ENCODE assay signal across 8 mouse cellular contexts in the genomic region with DNA sequence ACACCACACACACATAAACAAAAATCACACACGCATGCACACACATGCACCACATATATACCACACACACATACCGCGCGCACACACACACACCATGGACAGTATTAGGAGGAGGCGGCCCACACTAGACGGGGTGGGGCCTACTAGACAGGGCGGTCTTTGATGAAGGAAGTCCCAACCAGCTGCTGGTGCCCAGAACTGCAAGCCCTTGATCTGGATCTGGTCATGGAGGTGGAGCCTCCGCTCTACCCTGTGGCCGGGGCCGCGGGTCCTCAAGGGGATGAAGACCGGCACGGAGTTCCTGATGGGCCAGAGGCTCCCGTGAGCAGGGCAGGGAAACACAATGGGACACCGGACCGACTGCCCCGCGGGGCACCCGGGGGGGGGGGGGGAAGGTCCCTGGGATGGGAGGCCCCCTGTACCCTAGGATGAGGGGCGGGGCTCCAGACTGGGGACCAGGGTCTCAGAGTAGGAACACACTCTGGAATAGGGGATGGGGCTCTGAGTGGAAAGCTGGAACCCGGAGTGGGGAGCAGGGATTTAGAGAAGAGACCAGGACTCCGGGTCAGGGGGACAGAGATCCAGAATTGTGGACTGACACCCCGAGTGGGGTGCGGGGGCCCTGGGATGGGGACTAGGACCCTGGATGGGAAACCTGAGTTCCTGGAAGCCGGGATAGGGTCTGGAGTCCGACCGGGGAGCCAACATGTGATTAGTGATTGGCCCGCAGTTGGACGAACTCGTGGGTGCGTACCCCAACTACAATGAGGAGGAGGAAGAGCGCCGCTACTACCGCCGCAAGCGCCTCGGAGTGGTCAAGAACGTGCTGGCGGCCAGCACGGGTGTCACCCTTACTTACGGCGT. TPM values are rescaled to one million over a fixed set of nuclear protein-coding genes. Genes with fewer than 3 reads are reported as not detected.
DNase-seq lines count a peak whose midpoint lies in the region; ATAC-seq lines count a peak whose summit lies in the region.

A gene (plus strand): TSS at position 155 of the 864 bp plus-strand sequence.

- DNase-seq in left cerebral cortex, adult 18-20 months (ENCODE audit: low spot score in 2 of 2), result no peak
- no peak for DNase-seq in left cerebral cortex, adult 11 months (ENCODE audit: low spot score)
- DNase-seq in embryo, embryonic 10 days (ENCODE audit: low spot score), result peak; percentile 73

- H3K4me1 ChIP-seq in intestine, embryonic 16.5 days (ENCODE audit: control insufficient read depth, insufficient read depth, low read length), result peaks cover 14% of the 10 kb centered on the region
- peaks cover 14% of the 10 kb centered on the region for H3K4me1 ChIP-seq in limb, embryonic 13.5 days
- H3K4me1 ChIP-seq in midbrain, embryonic 13.5 days (replicated peaks), result peaks cover 19% of the 10 kb centered on the region
- H3K4me1 ChIP-seq in stomach, embryonic 14.5 days (ENCODE audit: control insufficient read depth, insufficient read depth, low read length), result peaks cover 14% of the 10 kb centered on the region; the same call in 1 of the 2 replicates

- H3K4me2 ChIP-seq in intestine, embryonic 16.5 days (ENCODE audit: low read depth, low read length), result peak within 1 kb of the TSS; percentile 95
- H3K4me2 ChIP-seq in limb, embryonic 13.5 days (replicated peaks), result peak within 1 kb of the TSS; percentile 87
- peak within 1 kb of the TSS; percentile 59 for H3K4me2 ChIP-seq in midbrain, embryonic 13.5 days (replicated peaks)
- peak within 1 kb of the TSS; percentile 78 for H3K4me2 ChIP-seq in stomach, embryonic 14.5 days (replicated peaks; ENCODE audit: low read depth, low read length)

- H3K4me3 ChIP-seq in intestine, embryonic 16.5 days (ENCODE audit: low read length), result peak within 1 kb of the TSS; percentile 54
- H3K4me3 ChIP-seq in limb, embryonic 13.5 days, result peak within 1 kb of the TSS; percentile 53
- H3K4me3 ChIP-seq in midbrain, embryonic 13.5 days (replicated peaks), result peak within 1 kb of the TSS; percentile 35
- H3K4me3 ChIP-seq in stomach, embryonic 14.5 days (ENCODE audit: low read depth, low read length), result peak within 1 kb of the TSS; percentile 48

- peak; percentile 71 for ATAC-seq in granulocyte monocyte progenitor cell, adult 5-6 weeks (replicated peaks; ENCODE audit: poor library complexity, severe bottlenecking)
- ATAC-seq in intestine, embryonic 16.5 days, result peak; percentile 88
- ATAC-seq in limb, embryonic 13.5 days (ENCODE audit: low FRiP score, low read depth), result peak; percentile 88
- ATAC-seq in midbrain, embryonic 13.5 days, result peak; percentile 86
- ATAC-seq in stomach, embryonic 14.5 days (ENCODE audit: insufficient number of reproducible peaks, insufficient read depth, low FRiP score, low read depth), result peak; percentile 84

- peak within 1 kb of the TSS; percentile 74 for H3K9ac ChIP-seq in intestine, embryonic 16.5 days (ENCODE audit: low read depth, low read length)
- peak within 1 kb of the TSS; percentile 67 for H3K9ac ChIP-seq in limb, embryonic 13.5 days
- H3K9ac ChIP-seq in midbrain, embryonic 13.5 days (replicated peaks), result peak within 1 kb of the TSS; percentile 48
- peak within 1 kb of the TSS; percentile 36; the same call in 1 of the 2 replicates for H3K9ac ChIP-seq in stomach, embryonic 14.5 days (replicated peaks; ENCODE audit: low read depth, low read length)

- 8% methylated on average over 42 of the region's 42 CpGs for WGBS in intestine, embryonic 16.5 days
- 6% methylated on average over 39 of the region's 42 CpGs for WGBS in limb, embryonic 13.5 days
- WGBS in midbrain, embryonic 13.5 days, result 5% methylated on average over 41 of the region's 42 CpGs
- WGBS in stomach, embryonic 14.5 days, result 7% methylated on average over 42 of the region's 42 CpGs

- H3K27me3 ChIP-seq in intestine, embryonic 16.5 days (replicated peaks; ENCODE audit: control insufficient read depth, insufficient read depth, low read length), result no peaks in the 10 kb centered on the region
- H3K27me3 ChIP-seq in limb, embryonic 13.5 days, result peaks cover 8% of the 10 kb centered on the region; the same call in 1 of the 2 replicates
- peaks cover 17% of the 10 kb centered on the region for H3K27me3 ChIP-seq in midbrain, embryonic 13.5 days
- H3K27me3 ChIP-seq in stomach, embryonic 14.5 days (ENCODE audit: control insufficient read depth, insufficient read depth, low read length), result no peaks in the 10 kb centered on the region

- peak within 1 kb of the TSS; percentile 15; the same call in 1 of the 2 replicates for H3K27ac ChIP-seq in intestine, embryonic 16.5 days (ENCODE audit: low read length)
- no peak within 1 kb of the TSS for H3K27ac ChIP-seq in limb, embryonic 13.5 days
- H3K27ac ChIP-seq in midbrain, embryonic 13.5 days, result no peak within 1 kb of the TSS
- H3K27ac ChIP-seq in stomach, embryonic 14.5 days (ENCODE audit: low read length), result 0 out of 2 replicates have a peak within 1 kb of the TSS, but pooled peaks have one; percentile 3

- H3K9me3 ChIP-seq in intestine, embryonic 16.5 days (ENCODE audit: control insufficient read depth, low read length), result no peaks in the 10 kb centered on the region
- H3K9me3 ChIP-seq in limb, embryonic 13.5 days, result no peaks in the 10 kb centered on the region
- no peaks in the 10 kb centered on the region for H3K9me3 ChIP-seq in midbrain, embryonic 13.5 days
- H3K9me3 ChIP-seq in stomach, embryonic 14.5 days (ENCODE audit: control insufficient read depth, low read depth, low read length), result no peaks in the 10 kb centered on the region

- no peaks in the 10 kb centered on the region for H3K36me3 ChIP-seq in intestine, embryonic 16.5 days (ENCODE audit: control insufficient read depth, insufficient read depth, low read length)
- no peaks in the 10 kb centered on the region for H3K36me3 ChIP-seq in limb, embryonic 13.5 days
- H3K36me3 ChIP-seq in midbrain, embryonic 13.5 days, result no peaks in the 10 kb centered on the region
- H3K36me3 ChIP-seq in stomach, embryonic 14.5 days (ENCODE audit: control insufficient read depth, insufficient read depth, low read length), result no peaks in the 10 kb centered on the region

RNA-seq across cellular contexts. Expression of the gene that starts here (rescaled TPM):
- 10 to 100 TPM; 14.6 to 16.6 TPM for total RNA-seq in left cerebral cortex, adult 18-20 months (2021)
- 162 and 191 TPM in 2 replicates for total RNA-seq in granulocyte monocyte progenitor cell, adult 5-6 weeks (2014; fragmentation: Nextera tagmentation)
- total RNA-seq in granulocyte monocyte progenitor cell, adult 5-6 weeks (2017), result 205 and 220 TPM in 2 replicates
- polyA plus RNA-seq in intestine, embryonic 16.5 days (2015; fragmentation: Nextera tagmentation; extraction: Ambion mirVana), result 27.0 and 29.8 TPM in 2 replicates
- 14.2 and 15.0 TPM in 2 replicates for polyA plus RNA-seq in limb, embryonic 13.5 days (2015; fragmentation: Nextera tagmentation; extraction: Ambion mirVana)
- polyA plus RNA-seq in midbrain, embryonic 13.5 days (2015; fragmentation: Nextera tagmentation; extraction: Ambion mirVana), result 5.6 and 8.1 TPM in 2 replicates
- 13.1 and 15.4 TPM in 2 replicates for polyA plus RNA-seq in stomach, embryonic 14.5 days (2014; fragmentation: Nextera tagmentation; extraction: Ambion mirVana)

Comparison
In these comparisons a context has a peak if more than half of its experiments do, and no peak if none do; other contexts are left out.
1. RNA of the gene that starts here (total RNA-seq): 162 to 220 TPM in granulocyte monocyte progenitor cell, adult 5-6 weeks; 14.6 to 16.6 TPM in left cerebral cortex, adult 18-20 months; every median in the first group is over 4 times any median in the second.
2. H3K27ac ChIP-seq: peak in intestine, embryonic 16.5 days (single experiment) and stomach, embryonic 14.5 days (single experiment); none in limb, embryonic 13.5 days (single experiment) and midbrain, embryonic 13.5 days (single experiment).
3. Peak in every context shown above with its lines, with median percentiles within 50 percentile points of each other: ATAC-seq, H3K4me2 ChIP-seq, H3K4me3 ChIP-seq and H3K9ac ChIP-seq.